Mouse (Mus musculus): ENCODE measurements around the gene Ciita.

Ciita gene

DNA sequence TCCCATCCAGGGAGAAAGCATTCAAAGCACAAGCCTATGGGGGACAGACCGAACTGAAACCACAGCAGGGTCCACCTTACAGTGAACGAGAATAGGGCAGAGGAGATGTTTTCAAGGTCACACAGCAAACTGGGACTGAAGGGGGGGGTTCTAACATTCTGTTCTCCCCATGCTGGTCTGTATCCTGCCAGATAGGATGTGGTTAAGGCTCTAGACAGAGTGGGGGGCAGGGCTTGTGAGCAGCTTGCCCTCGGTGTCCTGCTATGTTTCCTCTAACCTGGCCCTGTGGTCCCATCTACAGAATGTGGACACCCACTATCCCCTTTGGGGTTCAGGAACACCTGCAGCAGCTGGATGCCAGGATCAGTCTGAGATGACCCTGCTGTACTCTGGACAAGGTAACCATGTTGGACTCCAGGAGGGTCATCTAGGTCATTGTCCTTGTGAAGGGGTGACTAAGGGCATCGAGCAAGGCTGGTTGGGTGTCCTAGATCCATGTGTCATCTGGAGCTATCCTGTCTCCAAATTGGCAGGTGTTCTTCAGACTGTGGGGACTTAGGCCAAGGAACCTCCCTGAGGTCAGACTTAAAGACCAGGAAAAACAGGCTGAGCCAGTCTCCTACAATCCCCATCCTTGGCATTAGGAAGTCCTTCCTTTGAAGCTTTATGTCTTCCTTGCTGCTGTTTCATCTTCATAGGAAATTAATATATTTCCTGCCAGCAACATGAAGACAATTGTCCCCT, 45.2 kb downstream of the Ciita start:
- ChIA-PET POLR2A (interaction anchor here in 2 of 4 experiments (0.8 to 2.6 kb wide), 6 partner anchors 18 to 236 kb away, joined by 3 to 9 read pairs (median 4); partner anchors contain the start of genes Dexi (in 1 of the 2) and Nubp1 (in 1 of the 2)), CTCF (interaction anchor here in 2 of 4 experiments (0.5 to 2.3 kb wide), 5 partner anchors 26 to 942 kb away, joined by 3 to 14 read pairs (median 4); no protein-coding TSS in a partner anchor)

- CTCF ChIA-PET = interaction anchor here in 2 of 4 experiments (0.6 to 2.3 kb wide), 3 partner anchors 109 to 134 kb away, joined by 5 to 14 read pairs (median 9); no protein-coding TSS in a partner anchor
- POLR2A ChIA-PET = interaction anchor here in 2 of 4 experiments (0.8 to 2.7 kb wide), 5 partner anchors 17 to 236 kb away, joined by 3 to 12 read pairs (median 5); partner anchors contain the start of genes Dexi (in 2 of the 2) and Nubp1 (in 1 of the 2)
Observed at GRCm38 (mm10) chr16:10525610-10525980, 45.7 kb downstream of the Ciita start.

DNA sequence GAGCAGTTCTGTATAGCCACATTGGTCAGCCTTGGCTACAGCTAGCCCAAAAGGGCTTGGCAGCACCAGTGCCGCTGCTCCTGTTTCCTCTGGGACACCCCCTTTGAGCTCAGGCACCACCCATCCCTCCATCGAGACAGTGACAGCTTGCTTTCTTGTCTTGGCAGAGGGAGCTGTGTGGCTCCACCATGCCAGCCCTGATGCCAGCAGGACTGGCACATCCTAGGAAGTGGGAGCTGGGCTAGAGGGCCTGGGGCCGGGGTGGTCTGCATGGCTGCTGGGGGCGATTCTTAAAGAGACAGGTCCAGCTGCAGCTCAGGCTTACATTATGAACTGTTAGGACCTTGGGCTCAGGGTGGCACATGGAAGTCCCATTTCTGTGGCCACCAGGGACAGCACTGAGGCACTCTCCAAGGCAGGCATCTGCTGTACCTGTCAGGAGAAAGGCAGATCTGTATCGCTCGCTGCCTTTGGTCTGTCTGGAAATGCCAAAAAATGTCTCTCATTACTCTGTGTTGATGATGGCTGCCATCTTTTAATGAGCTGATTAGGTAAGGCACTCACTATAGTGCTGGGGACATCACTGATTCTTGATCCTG, 47.3 kb downstream of the Ciita start:
- POLR2A ChIA-PET = interaction anchor here in 2 of 4 experiments (0.8 to 2.7 kb wide), 8 partner anchors 9 to 252 kb away, joined by 3 to 12 read pairs (median 6); partner anchors contain the start of genes Dexi (in 1 of the 2) and Nubp1 (in 1 of the 2)
- CTCF ChIA-PET = interaction anchor here in 3 of 4 experiments (0.6 to 1.7 kb wide), 6 partner anchors 9 to 356 kb away, joined by 3 to 7 read pairs (median 3); partner anchors contain the start of gene Dexi (in 1 of the 3)

DNA sequence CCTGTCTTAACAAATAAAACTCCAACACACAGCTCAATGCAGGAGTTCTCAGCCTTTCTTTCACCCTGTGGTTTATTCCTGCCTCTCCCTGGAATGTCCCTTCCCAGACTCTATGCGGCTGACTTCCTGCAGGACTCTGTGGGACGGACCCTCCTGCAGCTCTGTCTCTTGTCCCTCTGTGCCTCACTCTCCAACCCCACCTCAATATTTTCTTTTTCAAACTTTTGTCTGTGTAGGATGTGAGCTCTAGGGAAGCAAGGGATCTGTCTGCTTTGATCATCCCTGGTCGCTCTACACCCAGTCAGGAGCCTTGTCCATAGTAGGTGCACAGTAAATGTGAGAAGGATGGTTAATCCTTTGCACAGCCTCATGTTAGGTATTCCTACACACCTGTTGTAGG, 48.5 kb downstream of the Ciita start:
- ChIA-PET CTCF (interaction anchor here in 3 of 4 experiments (0.5 to 2.0 kb wide), 6 partner anchors 10 to 130 kb away, joined by 3 to 4 read pairs (median 4); partner anchors contain the start of gene Dexi (in 1 of the 3)), POLR2A (interaction anchor here in 2 of 4 experiments (1.0 to 6.3 kb wide), 8 partner anchors 10 to 116 kb away, joined by 3 to 63 read pairs (median 5); partner anchors contain the start of genes Dexi (in 2 of the 2) and Nubp1 (in 1 of the 2))

GRCm38 (mm10) chr16:10530179-10530578, 50.3 kb downstream of the Ciita start:
- ChIA-PET POLR2A (interaction anchor here in 3 of 4 experiments (0.6 to 6.3 kb wide), 9 partner anchors 11 to 254 kb away, joined by 3 to 63 read pairs (median 4); partner anchors contain the start of genes Dexi (in 2 of the 3), Clec16a (in 1 of the 3) and Nubp1 (in 1 of the 3)), CTCF (interaction anchor here in 2 of 4 experiments (1.0 to 2.6 kb wide), 6 partner anchors 9 to 504 kb away, joined by 3 to 11 read pairs (median 4); partner anchors contain the start of gene Dexi (in 1 of the 2))

DNA sequence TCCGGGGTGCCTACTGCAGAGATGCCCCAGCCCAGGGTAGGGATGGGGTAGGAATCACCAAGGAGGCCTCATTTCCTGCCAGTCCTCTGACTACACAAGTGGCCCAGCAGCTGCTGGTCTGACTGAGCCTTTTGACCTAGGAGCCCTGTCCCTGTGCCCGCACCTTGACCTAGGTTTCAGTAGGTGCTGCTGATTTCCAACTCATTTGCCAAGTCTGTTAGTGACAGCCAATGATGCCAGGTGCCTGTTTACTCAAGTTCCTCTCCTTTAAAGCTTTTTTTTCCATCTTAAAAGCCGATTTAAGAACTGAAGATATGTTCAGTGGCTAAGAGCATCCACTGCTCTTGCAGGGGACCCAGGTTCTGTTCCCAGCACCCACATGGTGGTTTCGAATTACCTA, 53.9 kb downstream of the Ciita start:
- POLR2A ChIA-PET = interaction anchor here in 2 of 4 experiments (0.6 to 6.3 kb wide), 5 partner anchors 8 to 122 kb away, joined by 3 to 63 read pairs (median 4); partner anchors contain the start of genes Dexi (in 2 of the 2) and Nubp1 (in 1 of the 2)
- CTCF ChIA-PET = interaction anchor here in 2 of 4 experiments (1.0 to 2.1 kb wide), 4 partner anchors 8 to 13 kb away, joined by 3 to 6 read pairs (median 4); partner anchors contain the start of gene Dexi (in 1 of the 2)

DNA sequence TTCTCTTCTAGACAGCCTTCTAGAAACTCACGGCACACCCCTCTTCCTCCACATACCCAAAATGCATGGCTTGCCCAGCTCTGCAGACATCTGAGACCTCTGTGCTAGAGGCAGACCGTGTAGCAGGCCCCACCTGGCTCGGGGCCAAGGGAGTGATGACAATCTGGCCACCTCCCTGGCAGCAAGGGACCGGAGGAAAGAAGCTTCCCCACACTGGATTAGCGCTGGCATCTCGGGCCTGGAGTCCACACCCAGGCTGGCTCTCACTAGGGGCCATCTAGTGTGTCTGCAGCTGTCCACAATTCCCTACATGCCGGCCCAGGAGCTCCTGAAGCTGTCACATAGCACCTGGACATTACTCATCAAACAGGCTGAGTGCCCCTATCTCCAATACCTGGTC, 54.7 kb downstream of the Ciita start:
- ChIA-PET CTCF (interaction anchor here in 2 of 4 experiments (0.6 to 1.4 kb wide), 4 partner anchors 11 to 165 kb away, joined by 3 to 4 read pairs (median 3); no protein-coding TSS in a partner anchor), POLR2A (interaction anchor here in 2 of 4 experiments (0.8 to 1.5 kb wide), 7 partner anchors 8 to 123 kb away, joined by 3 to 4 read pairs (median 3); partner anchors contain the start of genes Dexi (in 1 of the 2) and Nubp1 (in 1 of the 2))

- CTCF ChIA-PET = interaction anchor here in 1 of 4 experiments (1.2 kb wide), 1 partner anchor 14 kb away, joined by 4 read pairs; no protein-coding TSS in a partner anchor
- POLR2A ChIA-PET = interaction anchor here in 2 of 4 experiments (1.4 to 1.6 kb wide), 4 partner anchors 14 to 18 kb away, joined by 3 read pairs; no protein-coding TSS in a partner anchor
Observed at GRCm38 (mm10) chr16:10536323-10536722, 56.5 kb downstream of the Ciita start.

DNA sequence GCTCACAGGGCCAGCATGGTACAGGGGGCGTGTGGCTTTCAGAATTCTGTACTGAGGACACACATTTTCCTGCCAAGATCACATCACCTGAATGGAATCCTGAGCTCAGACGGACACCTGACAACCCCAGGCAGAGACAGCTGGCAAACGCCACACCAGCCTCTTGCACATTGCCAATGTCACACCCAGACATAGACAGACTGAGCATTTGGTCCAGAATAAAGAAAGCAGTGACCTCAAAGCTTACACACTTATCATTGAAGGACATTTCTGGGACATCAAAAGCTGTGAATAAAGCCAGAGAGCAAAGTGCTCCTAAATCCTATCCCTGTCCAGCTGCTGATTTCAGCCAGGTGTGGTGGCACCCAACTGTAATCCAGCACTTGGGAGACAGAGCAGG, 57.1 kb downstream of the Ciita start:
- CTCF ChIA-PET = interaction anchor here in 3 of 4 experiments (0.5 to 1.4 kb wide), 6 partner anchors 14 to 332 kb away, joined by 3 to 17 read pairs (median 6); no protein-coding TSS in a partner anchor
- POLR2A ChIA-PET = interaction anchor here in 3 of 4 experiments (0.7 to 1.4 kb wide), 5 partner anchors 19 to 329 kb away, joined by 3 to 8 read pairs (median 4); no protein-coding TSS in a partner anchor

DNA sequence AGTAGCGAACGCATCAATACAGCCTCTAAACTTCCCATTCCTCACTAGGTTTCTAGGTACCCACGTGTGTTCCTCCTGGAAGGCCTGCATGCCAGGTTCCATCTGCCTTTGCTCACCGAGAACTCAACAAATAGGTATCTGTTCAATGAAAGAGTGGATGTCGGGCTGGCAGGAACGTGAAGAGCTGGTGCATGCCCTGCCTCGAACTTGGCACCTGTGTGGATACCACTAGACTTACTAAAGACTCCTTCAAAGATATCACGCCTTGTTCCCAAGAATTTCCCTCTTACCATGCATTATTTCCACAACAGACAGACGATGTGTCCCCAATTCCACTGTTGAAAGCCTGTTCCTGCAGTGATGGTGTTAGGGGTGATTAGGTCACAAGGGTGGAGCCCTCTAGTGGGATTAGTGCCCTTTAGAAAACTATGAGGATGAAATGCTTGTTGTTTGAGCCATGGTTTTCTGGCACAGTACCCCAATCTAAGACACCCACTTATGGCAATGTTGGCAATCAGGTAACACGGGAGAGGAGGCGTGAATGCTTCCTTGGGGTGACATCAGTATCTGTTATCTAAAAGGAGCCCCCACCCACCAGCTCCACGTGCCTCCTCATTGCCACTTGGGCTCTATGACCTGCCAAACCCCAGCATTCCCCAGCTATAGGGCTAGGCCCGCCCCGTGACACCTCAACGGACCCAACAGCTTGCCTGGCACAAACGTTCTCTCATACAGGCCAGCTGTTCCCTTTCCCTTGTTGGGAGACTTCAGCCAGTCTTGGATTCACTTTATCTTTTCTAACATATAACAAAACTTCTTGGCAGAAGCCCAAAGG, 61.1 kb downstream of the Ciita start:
- POLR2A ChIA-PET = interaction anchor here in 3 of 4 experiments (0.6 to 5.3 kb wide), 19 partner anchors 9 to 782 kb away, joined by 3 to 63 read pairs (median 5); partner anchors contain the start of genes Nubp1 (in 1 of the 3), Snx29 (in 1 of the 3), Socs1 (in 1 of the 3) and Tvp23a (in 1 of the 3)
- CTCF ChIA-PET = interaction anchor here in 2 of 4 experiments (0.7 to 2.1 kb wide), 2 partner anchors 8 to 20 kb away, joined by 3 to 5 read pairs; no protein-coding TSS in a partner anchor

DNA sequence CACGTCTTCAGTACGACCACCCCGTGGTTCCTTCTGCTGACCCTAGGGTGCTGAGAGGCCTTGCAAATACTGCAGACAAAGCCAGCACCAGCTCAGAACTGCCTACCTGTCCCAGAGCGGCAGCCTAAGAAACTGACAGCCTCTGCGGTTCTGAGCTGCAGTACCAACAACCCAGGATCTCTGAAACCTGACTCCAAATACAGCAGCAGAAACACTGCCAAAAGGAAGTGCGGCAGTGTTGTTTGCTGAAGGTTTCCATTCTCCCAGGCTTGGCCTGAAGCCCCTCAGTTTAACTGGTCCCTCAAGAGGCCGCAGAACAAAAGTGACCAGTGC, 61.7 kb downstream of the Ciita start:
- ChIA-PET CTCF (interaction anchor here in 2 of 4 experiments (0.6 to 2.1 kb wide), 5 partner anchors 8 to 261 kb away, joined by 3 to 15 read pairs (median 5); no protein-coding TSS in a partner anchor), POLR2A (interaction anchor here in 3 of 4 experiments (0.6 to 5.3 kb wide), 21 partner anchors 9 to 781 kb away, joined by 3 to 63 read pairs (median 3); partner anchors contain the start of genes Nubp1 (in 1 of the 3), Snx29 (in 1 of the 3), Socs1 (in 1 of the 3) and Tvp23a (in 1 of the 3))

GRCm38 (mm10) chr16:10542266-10542665, 62.4 kb downstream of the Ciita start:
- CTCF ChIA-PET = interaction anchor here (0.6 to 2.1 kb wide), 10 partner anchors 9 to 304 kb away, joined by 3 to 15 read pairs (median 4); no protein-coding TSS in a partner anchor
- POLR2A ChIA-PET = interaction anchor here in 3 of 4 experiments (0.6 to 5.3 kb wide), 48 partner anchors 9 to 556 kb away, joined by 3 to 63 read pairs (median 4); partner anchors contain the start of genes Nubp1 (in 2 of the 3), Atf7ip2 (in 1 of the 3), Emp2 (in 1 of the 3) and Socs1 (in 1 of the 3)

DNA sequence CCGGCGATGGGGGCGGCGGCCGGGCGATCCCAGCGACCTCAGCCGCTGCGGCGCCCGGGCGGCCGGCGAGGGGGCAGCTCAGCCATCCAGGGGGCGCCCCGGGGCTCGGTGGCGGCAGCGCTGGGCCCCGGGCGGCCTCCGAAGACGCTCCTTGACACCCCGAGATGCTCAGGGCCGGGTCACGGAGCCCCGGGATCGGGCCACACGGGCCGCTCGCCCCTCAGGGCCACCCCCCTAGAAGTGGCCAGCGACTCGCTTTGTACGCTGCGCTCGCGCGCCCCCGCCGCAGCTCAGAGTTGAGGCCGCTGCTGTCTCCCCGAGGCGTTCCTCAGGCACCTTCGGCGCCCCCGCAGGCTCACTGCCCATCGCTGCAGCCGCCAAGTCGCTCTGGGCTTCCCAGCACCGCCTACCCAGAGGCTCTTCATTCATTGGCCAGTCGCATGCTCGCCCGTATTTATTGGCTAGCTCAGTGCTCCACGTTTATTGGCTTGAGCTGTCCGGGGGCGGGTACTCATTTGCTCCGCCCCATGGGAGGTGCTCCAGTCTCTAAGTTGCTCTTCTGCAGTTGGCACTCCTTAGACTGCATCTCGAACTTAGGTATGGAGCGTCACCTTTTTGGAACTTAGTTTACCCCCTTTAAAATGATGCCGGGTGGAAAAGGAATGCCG, 63.0 kb downstream of the Ciita start, which contains the start of gene Dexi:
TSS of gene Dexi (minus strand) at position 357 of the 668 bp plus-strand sequence.
- ChIA-PET POLR2A (interaction anchor here in 3 of 4 experiments (0.6 to 5.3 kb wide), 68 partner anchors 8 to 1679 kb away, joined by 3 to 63 read pairs (median 4); partner anchors contain the start of genes Nubp1 (in 2 of the 3), Tvp23a (in 2 of the 3), Atf7ip2 (in 1 of the 3) and Emp2 (in 1 of the 3)), CTCF (interaction anchor here (0.6 to 2.1 kb wide), 16 partner anchors 10 to 304 kb away, joined by 3 to 15 read pairs (median 3); partner anchors contain the start of gene Socs1 (in 1 of the 4))

DNA sequence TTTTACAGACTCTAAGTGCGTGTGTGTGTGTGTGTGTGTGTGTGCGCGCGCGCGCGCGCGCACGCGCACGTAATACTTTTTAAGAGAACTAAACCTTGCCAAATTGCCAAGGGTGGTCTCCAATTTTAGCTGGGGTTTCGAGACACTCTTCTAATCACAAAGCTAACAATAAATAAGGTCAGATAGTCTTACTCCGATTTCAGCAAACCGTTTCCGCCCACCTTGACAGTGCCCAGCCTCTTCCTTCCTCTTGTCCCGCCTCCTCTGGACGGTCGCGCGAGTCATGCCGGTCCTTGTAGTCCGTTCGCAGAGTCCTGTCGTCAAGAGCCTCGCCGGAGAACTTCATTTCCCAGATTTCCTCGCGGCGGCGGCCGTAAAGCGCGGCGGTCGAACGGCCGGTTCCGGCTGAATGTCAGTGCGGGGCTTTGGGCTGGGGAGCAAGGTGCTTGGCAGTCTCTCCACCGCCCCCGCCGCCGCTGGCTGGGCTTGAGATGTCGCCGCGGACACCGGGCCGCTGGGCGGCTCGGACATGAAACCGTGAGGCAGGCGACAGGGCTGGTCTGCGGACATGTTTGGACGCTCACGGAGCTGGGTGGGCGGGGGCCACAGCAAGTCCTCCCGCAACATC, 65.2 kb downstream of the Ciita start, which contains the start of gene Clec16a:
TSS of gene Clec16a (plus strand) at position 345 of the 628 bp plus-strand sequence.
- POLR2A ChIA-PET = interaction anchor here (0.6 to 5.3 kb wide), 11 partner anchors 12 to 237 kb away, joined by 3 to 46 read pairs (median 3); partner anchors contain the start of gene Nubp1 (in 1 of the 4)

DNA sequence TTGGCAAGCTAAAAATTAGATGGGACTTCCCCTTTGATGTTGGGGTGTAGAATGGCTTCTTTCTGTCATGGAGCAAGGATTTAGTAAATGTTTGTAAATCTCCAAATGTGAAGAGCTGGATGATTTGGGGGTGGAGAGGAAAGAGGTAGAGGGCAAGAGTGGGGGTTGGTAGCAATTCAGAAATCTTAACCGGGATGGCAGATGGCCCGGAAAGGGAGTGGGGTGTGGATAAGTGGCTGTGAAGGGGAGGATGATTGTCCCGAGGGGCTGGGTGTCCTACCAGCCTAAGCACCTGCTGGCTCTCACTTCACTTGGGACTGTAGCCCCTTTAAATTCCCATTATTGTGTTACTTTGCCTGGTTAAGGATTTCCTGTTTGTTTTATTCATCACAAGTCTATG, 67.0 kb downstream of the Ciita start:
- POLR2A ChIA-PET = interaction anchor here in 1 of 4 experiments (1.4 to 1.9 kb wide), 2 partner anchors 10 to 130 kb away, joined by 4 to 9 read pairs; no protein-coding TSS in a partner anchor
- CTCF ChIA-PET = interaction anchor here in 2 of 4 experiments (0.7 to 1.4 kb wide), 2 partner anchors 26 to 147 kb away, joined by 3 to 8 read pairs; no protein-coding TSS in a partner anchor

More for the DNA sequence above, 65.2 kb downstream of the Ciita start, which contains the start of gene Clec16a:
- CTCF ChIA-PET = interaction anchor here in 2 of 4 experiments (0.5 to 1.4 kb wide), 2 partner anchors 24 to 297 kb away, joined by 3 read pairs; no protein-coding TSS in a partner anchor

Measured in embryonic stem cell, embryonic (primary cell).